Mouse (Mus musculus) thymus, postnatal 0 days (tissue): ENCODE results near the gene Obox8. TPM values are rescaled to one million over a fixed set of nuclear protein-coding genes. Genes with fewer than 3 reads are reported as not detected.

Experiments
- DNase-seq: peaks from one replicate; pipeline ENCODE4 v3.0.0-alpha.2; 2015; ENCODE audit warnings: low spot score
- polyA plus RNA-seq: library from polyadenylated mRNA; unstranded; fragments of >200 nt; fragmentation: Nextera tagmentation; extraction: Ambion mirVana; gene quantifications from 2 replicates; pipeline ENCODE4 v1.2.1, GENCODE M21; 2015

Obox8 gene
- not detected in 2 replicates for polyA plus RNA-seq

DNA sequence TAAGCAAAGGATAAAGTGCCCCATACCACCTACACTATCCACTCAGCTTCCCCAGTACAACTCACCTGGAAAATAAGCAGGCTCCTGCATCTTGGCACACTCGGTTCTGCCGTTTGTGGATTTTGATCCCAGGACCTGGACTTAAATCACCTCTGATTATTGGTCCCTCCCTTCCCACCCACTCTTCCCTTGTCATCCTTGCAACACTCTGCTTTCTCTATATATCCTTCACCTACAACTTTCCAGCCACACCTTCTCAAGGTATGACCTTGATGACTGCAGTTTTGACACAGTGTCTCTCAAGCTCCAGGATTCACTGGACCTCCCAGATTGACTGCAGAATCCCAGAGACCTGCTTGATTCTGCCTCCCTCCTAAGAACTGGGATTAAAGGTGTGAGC lies at the start of gene Obox8:
TSS of gene Obox8 (minus strand) at position 101 of the 400 bp plus-strand sequence.
- DNase-seq, result no peak

DNA sequence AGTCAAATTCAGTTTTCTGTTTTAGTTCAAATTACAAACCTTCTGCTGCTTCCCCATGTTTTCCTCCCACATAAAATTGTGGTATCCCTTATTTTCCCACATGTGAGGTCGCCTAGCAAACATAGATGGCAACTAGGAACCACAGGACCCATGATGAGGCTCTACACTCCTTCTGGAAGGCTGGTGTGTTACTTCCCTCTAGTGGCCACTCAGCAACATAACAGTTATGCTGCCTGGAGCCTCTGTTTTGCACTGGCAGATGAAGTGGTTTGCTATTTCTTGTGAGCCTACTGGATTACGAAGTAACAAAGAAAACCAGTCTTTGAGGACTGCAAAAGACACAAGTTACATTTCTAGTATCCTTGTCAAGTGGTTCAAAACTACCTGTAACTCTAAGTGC lies 16.1 kb downstream of the Obox8 start:
- DNase-seq, result peak; percentile 3

DNA sequence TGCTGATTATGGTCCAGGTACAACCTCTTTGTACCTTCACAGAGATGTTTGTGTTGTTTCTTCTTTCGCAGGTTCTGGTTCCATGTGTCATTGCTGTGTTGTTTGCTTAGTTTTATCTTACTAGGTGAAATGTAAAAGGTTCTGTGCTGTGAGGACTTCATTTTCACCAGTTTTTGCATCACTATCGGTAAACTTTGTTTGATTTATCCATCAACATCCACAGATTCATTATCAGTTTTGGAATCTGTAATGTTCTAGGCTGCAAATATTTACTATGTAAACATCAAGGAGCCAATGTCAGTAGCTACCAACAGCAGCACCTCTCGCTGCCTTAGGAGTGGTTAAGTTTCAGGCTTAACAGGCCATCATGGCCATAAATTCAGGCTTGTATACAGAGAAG lies 24.7 kb downstream of the Obox8 start:
- DNase-seq, result no peak

DNA sequence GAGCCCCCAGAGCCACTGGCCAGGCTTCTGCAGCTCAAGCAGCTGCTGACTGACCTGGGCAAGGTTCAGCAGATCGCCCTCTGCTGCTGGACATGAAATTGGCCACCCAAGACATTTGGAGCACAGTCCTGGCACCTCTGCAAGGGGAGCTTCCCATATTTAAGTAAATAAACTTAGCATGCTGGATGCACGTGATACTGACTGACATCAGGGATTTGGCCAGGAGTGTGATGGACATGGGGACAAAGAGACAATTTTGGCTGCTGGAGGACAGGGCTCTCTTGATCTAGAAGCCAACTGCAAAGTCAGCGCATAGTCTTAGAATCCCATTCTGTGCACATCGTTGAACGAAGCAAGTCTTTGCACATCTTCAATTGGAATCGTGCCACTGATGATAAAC lies 25.8 kb downstream of the Obox8 start:
- no peak for DNase-seq

Other genes with a start within 250 kb of the Obox8 start
- gene Sult2a3, start 210.5 kb downstream of the Obox8 start, polyA plus RNA-seq, result not detected in 2 replicates
- gene Sult2a6, start 78.7 kb downstream of the Obox8 start, polyA plus RNA-seq, result not detected in 2 replicates
- gene Sult2a8, start 113.2 kb upstream of the Obox8 start, polyA plus RNA-seq, result not detected in 2 replicates
- gene Sult2a7, start 160.7 kb upstream of the Obox8 start, polyA plus RNA-seq, result not detected in 2 replicates
- gene Vmn1r90, start 229.9 kb upstream of the Obox8 start, polyA plus RNA-seq, result not detected in 2 replicates